Mouse (Mus musculus) urinary bladder, adult 2 months (tissue): ENCODE measurements around the gene Oser1. TPM values are rescaled to one million over a fixed set of nuclear protein-coding genes. Genes with fewer than 3 reads are reported as not detected.

Source experiments
- DNase-seq: peaks from one replicate; pipeline ENCODE4 v3.0.0; 2022; ENCODE audit warnings: low spot score
- polyA plus RNA-seq: library from polyadenylated mRNA; depleted of rRNA; stranded (reverse); fragments of >200 nt; gene quantifications from 2 replicates; pipeline ENCODE4 v1.2.3, GENCODE M21; 2012

The Oser1 gene
- polyA plus RNA-seq, 1 experiment: 36.7 TPM

- DNase-seq: no peak
Measured at GRCm38 (mm10) chr2:163401221-163401620, 23.3 kb downstream of the Oser1 start.

GRCm38 (mm10) chr2:163399222-163399621, 25.3 kb downstream of the Oser1 start:
- DNase-seq: no peak

GRCm38 (mm10) chr2:163398770-163399169, 25.7 kb downstream of the Oser1 start:
- no peak for DNase-seq

GRCm38 (mm10) chr2:163397905-163398304, 26.6 kb downstream of the Oser1 start, which contains the start of gene Jph2:
Gene Jph2 (minus strand): TSS chr2:163397993.
- no peak for DNase-seq

GRCm38 (mm10) chr2:163397071-163397470, 27.4 kb downstream of the Oser1 start:
- DNase-seq: no peak

- no peak for DNase-seq
Measured at GRCm38 (mm10) chr2:163394977-163395376, 29.5 kb downstream of the Oser1 start.

GRCm38 (mm10) chr2:163393976-163394375, 30.5 kb downstream of the Oser1 start:
- DNase-seq: no peak

GRCm38 (mm10) chr2:163393241-163393640, 31.3 kb downstream of the Oser1 start:
- no peak for DNase-seq

- DNase-seq: no peak
Measured at GRCm38 (mm10) chr2:163392436-163392835, 32.1 kb downstream of the Oser1 start.

GRCm38 (mm10) chr2:163386423-163387190, 37.9 kb downstream of the Oser1 start:
- no peak for DNase-seq

- no peak for DNase-seq
Measured at GRCm38 (mm10) chr2:163385126-163385525, 39.4 kb downstream of the Oser1 start.

GRCm38 (mm10) chr2:163381246-163381645, 43.3 kb downstream of the Oser1 start:
- DNase-seq: no peak

- DNase-seq: no peak
Measured at GRCm38 (mm10) chr2:163379366-163379765, 45.1 kb downstream of the Oser1 start.

- DNase-seq: no peak
Measured at GRCm38 (mm10) chr2:163376082-163376481, 48.4 kb downstream of the Oser1 start.

- no peak for DNase-seq
Measured at GRCm38 (mm10) chr2:163375468-163375867, 49.0 kb downstream of the Oser1 start.

- DNase-seq: no peak
Measured at GRCm38 (mm10) chr2:163372627-163373026, 51.9 kb downstream of the Oser1 start.

GRCm38 (mm10) chr2:163370175-163370574, 54.3 kb downstream of the Oser1 start:
- no peak for DNase-seq

- DNase-seq: no peak
Measured at GRCm38 (mm10) chr2:163364785-163365541, 59.5 kb downstream of the Oser1 start.

GRCm38 (mm10) chr2:163362940-163363921, 61.3 kb downstream of the Oser1 start:
- DNase-seq: no peak

GRCm38 (mm10) chr2:163360858-163361623, 63.5 kb downstream of the Oser1 start:
- DNase-seq: no peak

- no peak for DNase-seq
Measured at GRCm38 (mm10) chr2:163359253-163359652, 65.2 kb downstream of the Oser1 start.
